Mouse (Mus musculus) cerebellum, postnatal 36 days (tissue): ENCODE measurements around the gene Ldah.

ENCODE experiments used
- DNase-seq, 2 experiments: peaks; one replicate each; pipeline ENCODE4 v3.0.0; 2021 to 2022; ENCODE audit warnings: mixed read lengths in 2 of 2

Ldah gene

DNA sequence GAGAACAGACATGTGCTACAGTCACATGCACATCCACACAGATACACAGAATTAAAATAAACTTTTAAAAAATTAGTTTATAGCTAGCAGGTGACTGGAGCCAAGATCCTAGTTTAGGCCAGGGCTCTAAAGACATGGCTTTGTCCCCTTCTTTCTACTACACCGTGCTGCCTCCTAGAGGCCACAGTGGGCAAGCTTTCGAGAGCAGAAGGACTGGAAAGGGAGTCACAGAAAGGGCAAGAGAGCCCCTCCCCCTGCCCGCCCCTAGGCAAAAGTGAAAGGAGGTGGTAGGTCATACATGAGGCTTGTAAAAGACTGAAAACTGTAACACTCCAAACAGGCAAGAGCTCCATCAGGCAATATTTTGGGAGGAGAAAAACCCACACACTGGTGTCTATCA, 80.1 kb downstream of the Ldah start:
- DNase-seq: no peak

DNA sequence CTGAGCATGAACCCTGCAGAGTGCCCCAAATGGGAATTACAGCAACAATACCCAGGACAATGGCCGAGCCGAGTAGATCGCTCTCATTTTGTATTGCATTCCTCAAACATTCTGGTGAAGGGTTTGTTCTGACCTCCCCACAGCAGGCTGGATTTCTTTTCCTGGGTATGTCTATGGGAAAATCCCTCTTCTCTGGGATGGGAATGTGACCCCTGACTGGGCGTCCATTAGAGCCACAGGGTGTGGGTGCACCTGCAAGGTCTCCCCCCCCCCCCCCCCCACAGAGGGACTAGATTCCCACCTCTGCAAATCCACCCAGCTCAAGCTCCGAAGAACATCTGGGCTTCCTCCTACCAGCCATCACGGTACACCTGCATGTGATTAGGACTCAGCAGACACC, 81.2 kb downstream of the Ldah start:
- no peak for DNase-seq

DNA sequence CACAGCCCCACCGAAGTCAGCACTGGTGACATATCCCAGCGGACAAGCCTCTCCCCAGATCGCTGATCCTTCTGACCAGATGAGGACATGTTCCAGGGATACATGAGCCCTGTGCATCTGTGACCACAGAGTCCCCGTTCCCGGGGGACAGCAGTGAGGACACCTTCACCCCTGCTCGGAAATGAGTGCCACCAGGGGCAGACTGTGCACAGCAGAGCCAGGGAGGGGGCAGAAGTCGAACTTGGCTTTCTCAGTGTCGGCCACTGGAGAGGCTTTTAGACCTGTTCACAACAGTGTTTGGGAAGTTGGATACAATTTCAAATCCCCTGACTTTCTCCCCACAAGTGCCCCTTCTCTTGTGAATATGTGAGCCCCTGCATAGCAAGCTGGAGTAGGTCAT, 81.6 kb downstream of the Ldah start:
- no peak for DNase-seq

DNA sequence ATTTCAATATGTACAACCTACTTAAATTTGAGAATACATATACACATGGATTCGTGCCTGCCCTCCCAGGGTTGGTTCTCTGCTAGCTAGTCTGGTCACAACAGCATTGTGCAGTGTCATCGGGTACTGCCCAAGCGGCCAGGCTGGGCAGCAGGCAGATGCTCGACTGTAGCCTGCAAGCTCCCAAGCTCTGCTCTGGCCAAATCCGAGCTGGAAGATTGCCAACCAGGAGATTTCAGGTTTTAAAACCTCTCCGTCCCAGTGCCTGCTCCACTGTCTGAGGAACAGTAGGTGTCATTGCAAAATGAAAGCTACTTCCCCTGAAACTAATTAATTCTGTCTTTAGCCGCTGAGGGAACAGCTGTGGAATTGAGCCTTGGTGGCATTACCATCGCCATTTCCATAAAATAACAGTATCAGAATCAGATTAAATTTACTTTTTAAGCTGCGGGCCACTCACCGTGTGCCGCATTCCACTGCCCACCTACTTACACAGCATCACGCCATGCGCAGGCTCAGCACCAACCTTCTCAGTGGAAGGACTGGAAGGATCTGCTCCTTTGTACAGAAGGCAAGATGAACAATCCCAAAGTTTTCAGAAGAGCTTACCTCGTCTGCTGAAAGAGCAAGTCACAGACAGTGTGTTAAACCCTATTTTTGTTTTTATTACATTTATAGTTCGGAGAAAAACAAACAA, 83.4 kb downstream of the Ldah start:
- peak; percentile 62 for DNase-seq

DNA sequence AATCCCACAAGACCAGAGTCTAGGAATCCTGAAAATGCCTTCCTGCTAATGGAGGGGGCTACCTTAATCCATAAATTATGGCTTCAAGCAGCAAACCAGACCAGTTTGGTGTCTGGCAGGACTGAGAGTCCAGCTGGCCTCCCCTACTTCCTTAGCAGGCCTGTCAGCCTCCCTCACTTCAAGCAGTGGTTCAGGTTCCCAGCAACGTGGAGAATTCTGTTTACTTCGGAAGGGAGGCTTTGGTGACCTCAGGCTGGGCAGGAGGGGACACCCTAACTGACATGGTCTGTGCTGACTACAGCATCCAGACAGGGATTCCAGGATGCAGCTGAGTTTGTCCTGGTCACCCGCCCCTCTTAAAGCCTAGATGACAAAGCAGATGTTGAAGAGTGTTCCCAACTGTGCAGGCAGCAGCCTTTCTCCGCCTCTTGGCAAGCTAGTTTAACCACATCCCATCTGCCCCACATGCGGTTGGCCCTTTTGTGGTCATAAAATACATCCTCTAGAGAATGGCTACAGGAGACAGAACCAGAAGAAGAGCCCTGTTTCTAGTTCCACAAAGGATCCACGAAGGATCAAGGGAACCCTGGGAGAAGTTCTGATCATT, 87.5 kb downstream of the Ldah start:
- DNase-seq: no peak

DNA sequence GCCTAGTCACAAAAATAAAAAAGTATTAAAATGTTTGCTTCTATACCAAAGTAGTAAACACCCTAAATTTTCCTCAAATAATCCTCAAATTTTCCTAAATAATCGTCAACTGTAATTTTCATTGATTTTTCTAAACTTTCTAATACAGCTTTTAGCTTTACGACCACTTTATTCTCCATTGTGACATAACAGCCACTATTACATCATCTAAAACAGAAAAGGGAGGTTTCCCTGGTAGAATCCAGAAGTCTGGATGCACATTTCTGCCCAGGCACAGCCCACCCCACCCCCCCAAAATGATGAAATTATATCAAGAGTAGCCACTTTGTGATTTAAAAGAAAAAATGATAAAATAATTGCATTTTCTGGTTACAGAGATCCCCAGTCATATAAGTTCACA, 88.2 kb downstream of the Ldah start:
- DNase-seq: no peak

DNA sequence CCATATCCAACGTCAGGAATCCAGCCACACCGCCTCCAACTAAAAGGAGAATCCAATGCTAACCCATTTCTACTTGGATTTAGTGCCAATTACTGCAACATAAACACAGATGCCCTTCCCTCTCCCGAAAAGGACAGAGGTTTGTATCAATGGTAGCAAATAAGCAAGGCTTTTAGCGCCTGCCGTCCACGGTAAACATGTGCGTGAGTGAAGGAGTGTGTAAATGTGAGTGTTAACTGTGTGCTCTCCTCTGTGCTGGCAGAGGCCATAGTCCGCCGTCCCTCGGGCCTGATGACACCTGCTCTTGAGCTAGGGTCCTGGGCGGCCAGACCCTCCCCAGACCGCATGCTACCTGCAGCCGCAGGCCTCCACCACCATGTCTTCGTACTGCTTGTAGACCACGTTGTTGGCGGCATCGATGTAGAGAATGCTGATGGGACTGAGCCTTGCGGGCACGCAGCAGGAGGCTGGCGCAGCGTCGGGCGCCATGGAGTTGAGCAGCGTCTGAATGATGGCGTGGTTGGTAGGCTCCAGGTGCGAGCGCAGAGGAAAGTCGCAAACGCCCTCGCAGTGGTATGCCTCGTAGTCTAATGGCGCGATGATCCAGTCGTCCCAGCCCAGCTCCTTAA, 89.8 kb downstream of the Ldah start:
- no peak for DNase-seq

DNA sequence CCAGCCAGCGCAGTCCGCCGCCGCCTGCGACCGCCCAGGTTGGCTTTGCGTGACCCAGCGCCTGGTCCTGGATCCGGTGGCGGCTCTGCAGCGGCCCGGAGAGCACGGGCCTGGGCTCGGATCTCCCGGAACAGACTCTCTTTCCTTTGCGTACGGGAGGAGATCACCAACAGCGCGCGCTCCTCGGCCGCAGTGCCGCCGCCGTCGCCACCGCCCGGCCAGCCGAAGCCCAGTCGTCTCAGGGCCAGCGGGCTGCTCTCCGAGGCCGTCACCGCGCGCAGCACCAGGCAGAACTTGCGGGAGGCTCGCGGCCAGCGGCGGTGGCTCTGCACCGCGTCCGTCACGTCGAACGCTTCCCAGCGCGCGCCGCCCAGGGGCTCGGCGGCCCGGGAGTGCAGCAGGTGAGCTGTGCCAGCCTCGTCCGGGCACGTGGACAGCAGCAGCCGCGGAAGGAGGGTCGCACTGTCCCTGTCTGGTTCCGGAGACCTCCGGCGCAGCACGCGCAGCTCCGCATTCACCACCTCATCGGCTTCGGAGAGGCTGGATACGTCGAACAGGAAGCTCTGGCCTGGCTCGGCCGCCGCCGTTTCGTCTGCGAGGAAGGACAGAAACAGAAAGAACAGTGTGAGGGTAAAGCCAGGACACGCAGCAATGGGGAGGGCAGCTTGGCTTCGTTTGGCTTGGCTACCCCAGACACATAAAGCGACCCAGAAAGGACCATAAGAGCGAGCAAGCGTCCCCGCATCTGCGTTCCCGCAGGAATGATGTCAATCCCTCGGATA, 90.6 kb downstream of the Ldah start:
- no peak for DNase-seq

DNA sequence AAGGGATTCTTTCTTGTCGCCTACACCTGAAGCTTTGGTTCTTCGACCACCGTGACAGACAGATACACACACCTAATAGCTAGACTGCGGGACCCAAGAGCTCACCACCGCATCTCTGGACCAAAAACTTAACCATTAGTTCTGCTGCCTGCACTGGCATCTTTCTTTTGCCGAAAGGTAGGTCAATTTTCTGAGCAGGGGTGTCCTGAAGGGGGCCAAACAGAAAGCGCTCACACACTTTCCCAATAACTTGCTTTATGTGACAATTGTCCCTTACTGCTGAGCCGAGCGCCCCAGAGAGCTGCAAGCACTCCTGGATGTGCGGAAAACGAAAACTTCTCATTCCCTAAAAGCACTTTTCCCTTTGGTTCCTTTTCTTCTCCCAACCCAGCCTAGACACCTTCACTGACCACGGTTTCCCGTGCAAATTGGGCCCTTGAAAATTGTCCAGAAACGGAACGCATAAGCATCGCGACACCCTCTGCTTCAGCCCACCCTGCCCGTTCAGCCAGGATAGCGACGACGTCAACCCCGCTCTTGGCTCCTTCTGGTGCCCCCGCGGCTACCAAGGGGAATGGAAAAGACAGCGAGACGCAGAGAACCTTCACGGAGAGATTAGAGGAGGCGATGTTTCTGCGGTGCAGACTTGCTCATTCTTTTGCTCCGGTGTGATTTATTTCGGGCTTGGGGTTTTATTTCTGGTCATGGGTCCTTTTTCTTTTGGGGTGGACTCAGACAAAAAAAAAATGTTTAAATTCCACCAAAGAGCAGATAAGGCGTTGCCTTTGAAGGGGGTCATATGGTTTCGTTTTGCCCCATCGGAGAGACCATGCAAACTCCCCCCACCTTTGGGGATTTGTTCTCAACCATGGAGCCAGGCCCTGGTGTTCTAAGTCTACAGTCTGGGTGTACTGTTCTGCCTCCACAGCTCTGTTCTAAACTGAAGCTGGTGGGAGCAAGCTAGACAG, 91.5 kb downstream of the Ldah start:
- DNase-seq: no peak

DNA sequence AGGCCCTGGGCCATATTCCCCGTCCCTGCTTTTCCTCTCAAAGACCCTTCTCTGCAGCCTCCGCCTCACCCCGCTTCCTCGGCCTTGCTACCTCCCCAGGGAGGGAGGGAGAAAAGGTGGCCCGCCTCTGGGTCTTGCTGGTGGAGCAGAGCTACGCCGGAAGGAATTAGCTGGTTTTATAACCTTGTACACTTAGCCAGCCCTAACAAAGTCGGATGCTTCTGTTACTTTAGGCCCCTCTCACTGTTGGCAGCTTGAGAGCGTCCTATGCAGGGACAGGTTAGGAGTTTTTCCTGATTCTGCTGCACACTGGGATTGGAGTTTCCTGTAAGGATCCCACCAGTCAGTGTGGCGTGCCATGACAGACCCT, 92.2 kb downstream of the Ldah start:
- DNase-seq: no peak

DNA sequence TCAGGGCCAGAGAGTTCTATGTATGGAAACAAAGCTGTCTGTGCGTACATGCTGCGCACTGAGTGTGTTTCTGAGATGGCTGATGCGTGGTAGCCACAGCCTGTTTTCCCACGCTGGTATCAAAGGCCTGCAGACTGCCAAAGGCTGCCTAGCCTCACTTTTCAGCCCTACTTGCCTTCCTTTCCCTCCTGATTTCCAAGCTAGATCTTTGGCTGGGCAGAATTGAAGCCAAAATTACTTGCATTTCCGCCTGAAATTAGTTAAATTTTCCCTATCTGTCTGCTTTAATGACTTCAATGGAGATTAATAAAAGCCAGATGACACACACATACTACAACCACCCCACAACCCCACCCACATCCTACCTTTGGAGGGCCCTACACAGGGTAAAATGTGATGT, 92.6 kb downstream of the Ldah start:
- no peak for DNase-seq

DNA sequence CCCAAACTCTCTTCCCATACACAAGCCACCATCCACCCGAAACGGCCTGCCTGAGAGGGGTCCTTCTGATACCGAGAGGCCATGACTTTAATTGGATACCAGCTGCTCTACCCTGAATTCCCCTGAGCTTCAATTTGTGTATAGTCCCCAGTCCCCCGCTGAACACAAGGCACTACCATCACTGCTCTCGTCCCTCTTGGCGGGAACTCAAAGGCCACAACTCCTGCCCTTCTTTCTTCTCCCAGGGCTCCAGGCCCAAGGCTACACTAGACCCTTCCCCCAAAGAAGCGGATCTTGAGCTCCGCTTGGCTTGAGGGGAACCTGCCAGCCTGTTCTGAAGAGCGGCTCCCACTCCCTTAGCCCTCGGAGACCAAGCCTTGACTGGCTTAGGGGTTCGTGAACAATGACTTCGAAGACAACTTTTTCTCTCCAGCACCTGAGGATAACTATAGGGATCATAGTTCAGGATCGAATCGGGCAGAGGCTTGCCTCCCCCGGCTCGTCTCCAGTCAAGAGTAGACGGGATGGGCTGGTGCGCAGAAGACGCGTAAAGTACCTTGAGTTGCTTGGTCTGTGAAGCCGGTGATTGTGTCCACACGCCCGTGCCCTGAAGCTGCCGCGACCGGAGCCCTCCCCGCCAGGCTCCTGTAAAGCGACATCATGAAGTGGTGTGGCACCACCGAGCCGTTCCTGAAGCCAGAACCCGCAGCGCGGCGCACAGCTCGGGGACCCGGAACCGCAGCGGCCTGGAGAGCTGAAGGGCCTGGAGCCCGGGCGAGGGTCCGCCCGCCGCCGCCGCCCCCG, 93.3 kb downstream of the Ldah start:
- DNase-seq: no peak

DNA sequence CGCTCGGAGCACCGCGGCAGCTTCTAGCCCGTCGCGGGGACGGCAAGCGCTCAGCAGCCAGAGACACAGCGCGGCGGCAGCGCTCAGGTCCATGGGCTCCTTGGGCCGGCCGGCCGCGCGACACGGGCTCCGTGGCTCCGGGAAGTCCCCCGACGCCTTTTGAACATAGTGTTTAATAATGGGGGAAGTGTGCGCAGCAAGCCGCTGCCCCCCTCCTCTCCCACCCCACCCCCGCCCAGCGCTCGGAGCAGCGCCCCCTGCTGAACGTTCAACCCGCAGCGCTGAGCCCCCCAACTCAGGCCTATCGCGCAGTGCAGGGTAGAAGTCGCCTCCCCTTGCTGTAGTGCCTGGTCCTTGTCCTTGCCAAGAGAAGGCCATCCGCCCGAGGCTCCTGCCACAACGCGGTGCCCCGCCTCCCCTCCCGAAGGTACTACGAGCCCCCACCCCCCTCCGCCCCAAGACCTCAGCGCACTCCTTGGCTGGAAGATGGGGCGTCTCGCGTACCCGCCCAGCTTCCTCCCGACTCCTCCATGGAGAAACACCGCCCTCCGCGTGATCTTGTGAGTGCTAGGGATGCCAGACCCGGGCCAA, 94.0 kb downstream of the Ldah start, which contains the start of gene Gdf7:
TSS of gene Gdf7 (minus strand) at position 114 of the 591 bp plus-strand sequence.
- DNase-seq: no peak

DNA sequence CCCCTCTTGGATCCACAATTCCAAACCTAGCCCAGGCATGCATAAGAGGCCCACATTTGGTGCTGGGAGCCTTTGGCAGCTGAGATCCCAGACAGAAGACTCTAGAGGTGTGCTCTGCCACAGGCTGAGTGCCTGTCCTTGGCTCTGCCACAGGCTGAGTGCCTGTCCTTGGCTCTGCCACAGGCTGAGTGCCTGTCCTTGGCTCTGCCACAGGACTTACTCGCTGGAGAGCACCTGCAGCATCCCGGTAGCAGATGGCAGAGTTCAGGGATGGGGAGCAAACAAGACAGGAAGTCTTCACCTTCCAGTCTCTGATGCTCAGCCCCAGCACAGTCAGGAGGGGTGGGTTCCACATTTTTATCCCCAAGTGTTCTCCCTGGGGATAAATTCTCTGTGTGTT, 97.4 kb downstream of the Ldah start:
- DNase-seq: no peak

DNA sequence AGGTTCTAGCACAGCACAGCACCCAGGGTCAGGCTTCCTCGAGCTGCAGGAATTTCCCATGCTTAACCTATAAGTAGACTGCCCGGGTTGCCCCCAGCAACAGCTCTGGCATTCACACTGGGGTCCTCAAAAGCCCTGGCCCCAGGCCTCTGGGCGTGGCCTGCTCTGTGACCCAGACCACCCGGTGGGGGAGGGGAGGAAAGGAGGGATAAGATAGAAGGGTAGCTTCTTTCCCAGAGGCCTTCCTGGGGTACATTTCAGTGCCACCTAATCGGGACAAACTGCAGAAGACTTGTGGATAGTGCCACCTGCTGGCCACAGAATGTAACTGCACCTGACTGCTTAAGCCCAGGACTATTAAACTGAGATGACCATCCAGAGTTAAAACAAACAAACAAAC, 98.5 kb downstream of the Ldah start:
- peak; percentile 70 to 76 for DNase-seq

DNA sequence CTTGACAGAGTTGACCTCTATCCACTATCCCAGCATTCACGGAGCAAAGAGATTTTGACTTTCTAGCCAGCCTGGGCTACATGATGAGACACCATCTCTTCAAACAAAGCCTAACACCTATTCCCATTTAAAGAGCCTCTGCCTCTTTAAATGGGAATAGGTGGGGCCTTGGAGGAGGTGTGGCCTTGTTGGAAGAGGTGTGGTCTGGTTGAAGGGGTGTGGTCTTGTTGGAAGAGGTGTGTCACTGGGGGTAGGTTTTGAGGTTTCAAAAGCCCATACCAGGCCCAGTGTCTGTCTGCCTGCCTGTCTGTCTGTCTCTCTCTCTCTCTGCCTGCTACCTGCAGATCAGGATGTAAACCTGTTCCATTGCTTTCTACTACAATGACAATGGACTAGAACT, 99.0 kb downstream of the Ldah start:
- DNase-seq: no peak

DNA sequence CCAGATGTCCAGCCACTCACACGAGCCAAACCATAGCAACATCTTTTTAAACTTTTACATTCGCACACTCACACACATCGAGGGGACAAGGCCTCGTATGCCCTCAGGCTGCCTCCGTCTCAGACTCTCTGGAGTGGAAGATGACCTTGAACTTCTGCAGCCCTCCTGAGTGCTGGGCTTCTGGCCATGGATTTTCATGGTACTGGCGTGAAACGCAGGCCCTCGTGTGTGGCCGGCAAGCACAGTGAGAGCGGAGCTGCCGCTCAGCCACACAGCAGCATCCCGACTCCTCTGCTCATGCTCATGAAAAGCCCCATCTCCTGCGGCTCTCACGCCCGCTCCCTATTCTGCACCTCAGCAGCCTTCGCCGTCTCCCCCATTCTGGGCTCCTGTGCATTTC, 103.1 kb downstream of the Ldah start:
- DNase-seq: no peak

DNA sequence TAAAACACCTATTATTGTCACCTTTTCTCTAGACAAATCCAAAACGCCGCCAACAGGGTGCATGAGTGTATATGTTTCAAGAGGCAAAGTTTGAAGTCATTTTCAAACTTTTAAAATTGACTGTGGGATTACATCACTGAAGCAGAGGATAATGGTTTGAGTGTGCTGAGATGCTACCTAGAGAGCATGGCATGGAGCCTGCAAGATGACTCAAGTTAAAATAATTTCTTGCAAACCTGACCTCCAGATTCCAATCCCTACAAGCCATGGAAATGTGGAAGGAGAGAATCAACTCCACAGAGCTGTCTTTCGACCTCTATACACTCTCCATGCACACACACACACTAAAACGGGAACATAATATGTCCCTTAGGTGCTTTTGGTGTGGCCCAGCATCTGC, 104.4 kb downstream of the Ldah start:
- DNase-seq: no peak

DNA sequence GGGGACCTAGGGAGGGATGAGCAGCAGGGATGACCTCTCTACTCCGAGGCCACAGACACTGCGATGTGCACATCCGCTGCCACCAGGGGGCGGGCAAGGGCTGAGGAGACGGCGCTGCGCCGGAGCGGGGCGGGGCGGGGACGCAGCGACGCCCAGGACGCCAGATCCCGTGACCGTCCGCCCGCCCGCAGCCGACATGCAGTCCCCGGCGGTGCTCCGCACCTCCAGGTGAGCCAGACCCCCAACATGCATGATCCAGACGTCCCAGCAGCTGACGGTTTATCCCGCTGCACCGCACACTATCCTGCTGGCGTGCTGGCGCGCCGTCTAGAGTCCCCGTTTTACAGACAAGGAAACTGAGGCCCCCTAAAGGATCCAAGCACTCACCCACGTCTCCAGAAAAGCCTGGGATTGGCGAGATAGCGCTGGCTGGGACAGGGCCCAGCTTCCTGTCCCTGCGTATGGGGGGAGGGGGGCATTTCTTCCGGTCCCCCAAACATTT, 105.4 kb downstream of the Ldah start, which contains the start of gene Hs1bp3:
TSS of gene Hs1bp3 (plus strand) at position 163 of the 502 bp plus-strand sequence.
- DNase-seq: peak; percentile 84 to 92

DNA sequence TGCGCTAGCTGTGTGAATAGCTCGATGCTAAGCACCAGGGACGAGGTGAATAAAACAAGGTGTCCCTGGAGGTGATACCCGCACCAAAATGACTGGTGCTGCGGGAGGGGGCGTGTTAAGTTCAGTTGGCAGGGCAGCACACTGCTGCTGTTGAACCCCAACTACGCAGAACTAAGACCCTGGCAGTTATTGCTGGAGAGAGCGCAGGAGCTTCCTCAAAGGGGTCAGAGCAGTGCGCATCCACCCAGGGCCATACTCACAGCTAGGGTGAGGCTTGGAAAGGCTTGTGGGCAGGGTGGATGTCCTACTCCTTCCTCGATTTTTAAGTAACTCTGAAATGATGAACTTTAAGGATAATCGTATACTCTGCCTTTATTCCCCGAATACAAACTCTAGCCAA, 105.9 kb downstream of the Ldah start:
- DNase-seq: no peak

DNA sequence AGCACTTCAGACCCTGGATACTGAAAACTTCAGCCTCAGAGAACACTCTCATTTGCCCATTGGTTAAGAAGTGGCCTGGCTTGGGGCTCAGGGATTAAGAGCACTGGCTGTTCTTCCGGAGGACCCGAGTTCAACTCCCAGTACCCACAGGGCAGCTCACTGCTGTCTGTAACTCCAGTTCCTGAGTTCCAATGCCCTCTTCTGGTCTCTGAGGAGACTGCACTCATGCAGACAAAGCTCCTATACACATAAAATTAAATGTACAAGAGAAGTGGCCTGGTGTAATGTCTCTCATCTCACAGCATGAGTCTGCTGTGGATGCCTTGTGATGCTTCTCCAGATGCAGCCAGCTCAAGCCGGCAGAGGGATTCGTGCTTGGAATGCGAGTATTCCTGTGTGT, 108.6 kb downstream of the Ldah start:
- DNase-seq: no peak
